8 mouse cellular contexts compared by ENCODE assay signal in the genomic region with DNA sequence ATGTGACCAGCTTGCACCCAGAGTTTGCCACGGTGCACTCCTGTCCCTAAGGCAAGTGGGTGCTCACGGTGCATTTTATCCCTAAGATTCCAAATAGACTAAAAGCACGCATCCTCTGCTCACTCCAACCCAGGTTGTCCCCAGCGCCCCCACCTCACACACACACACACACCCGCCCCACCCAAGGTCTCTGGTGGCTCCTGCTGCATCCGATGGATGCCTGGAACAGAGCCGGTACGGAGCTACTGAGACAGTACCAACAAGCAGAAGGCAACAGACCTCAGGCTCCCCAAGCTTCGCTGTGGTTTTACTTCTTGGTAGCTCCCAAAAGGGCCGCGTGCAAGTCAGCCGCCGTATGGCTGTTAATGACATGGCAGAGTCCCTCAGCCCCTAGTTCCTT. TPM values are rescaled to one million over a fixed set of nuclear protein-coding genes. Genes with fewer than 3 reads are reported as not detected.
A peak's percentile ranks its signal among the peaks of the same experiment; 100 is the strongest.
DNase-seq lines count a peak whose midpoint lies in the region; ATAC-seq and TF ChIP-seq lines count a peak whose summit lies in the region.

No protein-coding gene starts in this region.

- no peak for TF ChIP-seq CTCF in hindbrain, postnatal 0 days (IDR thresholded peaks at IDR 0.05; ENCODE audit: low read depth)

- H3K9me3 ChIP-seq in heart, embryonic 16.5 days (replicated peaks; ENCODE audit: control insufficient read depth, low read length): no peaks in the 10 kb centered on the region
- H3K9me3 ChIP-seq in embryonic facial prominence, embryonic 14.5 days (ENCODE audit: control insufficient read depth, low read length): no peaks in the 10 kb centered on the region
- H3K9me3 ChIP-seq in hindbrain, postnatal 0 days (ENCODE audit: low read length): no peaks in the 10 kb centered on the region
- H3K9me3 ChIP-seq in midbrain, embryonic 14.5 days (ENCODE audit: control insufficient read depth, low read length): no peaks in the 10 kb centered on the region

- peaks cover 9% of the 10 kb centered on the region; the same call in 1 of the 2 replicates for H3K27me3 ChIP-seq in heart, embryonic 16.5 days (ENCODE audit: control insufficient read depth, insufficient read depth, low read length)
- H3K27me3 ChIP-seq in embryonic facial prominence, embryonic 14.5 days (replicated peaks; ENCODE audit: control insufficient read depth, insufficient read depth, low read length): peaks cover 5% of the 10 kb centered on the region; the same call in 1 of the 2 replicates
- no peaks in the 10 kb centered on the region for H3K27me3 ChIP-seq in hindbrain, postnatal 0 days (ENCODE audit: insufficient read depth, low read length)
- peaks cover 9% of the 10 kb centered on the region; the same call in 1 of the 2 replicates for H3K27me3 ChIP-seq in midbrain, embryonic 14.5 days (ENCODE audit: control insufficient read depth, insufficient read depth, low read length)

- peaks cover 30% of the 10 kb centered on the region for H3K4me1 ChIP-seq in heart, embryonic 16.5 days (ENCODE audit: control insufficient read depth, insufficient read depth, low read length)
- peaks cover 17% of the 10 kb centered on the region for H3K4me1 ChIP-seq in embryonic facial prominence, embryonic 14.5 days (ENCODE audit: control insufficient read depth, insufficient read depth, low read length)
- H3K4me1 ChIP-seq in hindbrain, postnatal 0 days (ENCODE audit: insufficient read depth, low read length): 0 out of 2 replicates have a peak, but pooled peaks cover 4% of the 10 kb centered on the region
- 0 out of 2 replicates have a peak, but pooled peaks cover 2% of the 10 kb centered on the region for H3K4me1 ChIP-seq in midbrain, embryonic 14.5 days (ENCODE audit: control insufficient read depth, insufficient read depth, low read length)

- H3K4me3 ChIP-seq in heart, embryonic 16.5 days (ENCODE audit: low read length): peak overlapping the region; percentile 44
- H3K4me3 ChIP-seq in embryonic facial prominence, embryonic 14.5 days (ENCODE audit: low read depth, low read length): peak overlapping the region; percentile 28
- H3K4me3 ChIP-seq in hindbrain, postnatal 0 days (ENCODE audit: low read length): peak overlapping the region; percentile 26; the same call in 1 of the 2 replicates
- H3K4me3 ChIP-seq in midbrain, embryonic 14.5 days (replicated peaks; ENCODE audit: low read depth, low read length): peak overlapping the region; percentile 3; the same call in 1 of the 2 replicates

- H3K4me2 ChIP-seq in heart, embryonic 16.5 days (ENCODE audit: low read depth, low read length): peak overlapping the region; percentile 72
- peak overlapping the region; percentile 53 for H3K4me2 ChIP-seq in embryonic facial prominence, embryonic 14.5 days (ENCODE audit: low read depth, low read length)
- H3K4me2 ChIP-seq in hindbrain, postnatal 0 days (ENCODE audit: low read depth, low read length): peak overlapping the region; percentile 42
- H3K4me2 ChIP-seq in midbrain, embryonic 14.5 days (ENCODE audit: low read length): peak overlapping the region; percentile 42

- no peak for DNase-seq in heart, postnatal 14 days
- DNase-seq in embryonic facial prominence, embryonic 14.5 days (ENCODE audit: low spot score): peak; percentile 14
- DNase-seq in hindbrain, postnatal 0 days (ENCODE audit: low spot score): peak; percentile 12
- peak; percentile 26 for DNase-seq in midbrain, embryonic 14.5 days
- DNase-seq in yolk sac, embryonic 10.5 days (ENCODE audit: low spot score): no peak

- H3K36me3 ChIP-seq in heart, embryonic 16.5 days (ENCODE audit: control insufficient read depth, insufficient read depth): peaks cover 15% of the 10 kb centered on the region
- H3K36me3 ChIP-seq in embryonic facial prominence, embryonic 14.5 days (ENCODE audit: control insufficient read depth, insufficient read depth, low read length): peaks cover 18% of the 10 kb centered on the region; the same call in 1 of the 2 replicates
- 0 out of 2 replicates have a peak, but pooled peaks cover 4% of the 10 kb centered on the region for H3K36me3 ChIP-seq in hindbrain, postnatal 0 days (ENCODE audit: insufficient read depth, low read length)
- H3K36me3 ChIP-seq in midbrain, embryonic 14.5 days (ENCODE audit: control insufficient read depth, insufficient read depth, low read length): no peaks in the 10 kb centered on the region

- intact Hi-C loops in heart, postnatal 14 days (cut with DNase I): no loop called here

- no peak for ATAC-seq in heart, embryonic 16.5 days (replicated peaks; ENCODE audit: extremely low read depth, insufficient read depth, low FRiP score)
- ATAC-seq in embryonic facial prominence, embryonic 14.5 days (ENCODE audit: low read depth): 0 out of 2 replicates have a peak, but pooled peaks have one; percentile 23
- ATAC-seq in hindbrain, postnatal 0 days: peak; percentile 32; the same call in 1 of the 2 replicates
- ATAC-seq in midbrain, embryonic 14.5 days (ENCODE audit: low FRiP score, low TSS enrichment): no peak
- ATAC-seq in frontal cortex, adult (ENCODE audit: low TSS enrichment): no peak
- no peak for ATAC-seq in monocyte, adult 5-6 weeks (replicated peaks; ENCODE audit: insufficient number of reproducible peaks, low FRiP score, low TSS enrichment, poor library complexity, severe bottlenecking)

- WGBS in heart, embryonic 16.5 days: 12% methylated on average over 13 of the region's 13 CpGs
- 14% methylated on average over 13 of the region's 13 CpGs for WGBS in embryonic facial prominence, embryonic 14.5 days
- 19% methylated on average over 13 of the region's 13 CpGs for WGBS in hindbrain, postnatal 0 days
- WGBS in midbrain, embryonic 14.5 days: 13% methylated on average over 13 of the region's 13 CpGs

- no peak overlapping the region for H3K27ac ChIP-seq in heart, embryonic 16.5 days (ENCODE audit: low read length)
- H3K27ac ChIP-seq in embryonic facial prominence, embryonic 14.5 days (replicated peaks; ENCODE audit: low read depth, low read length): no peak overlapping the region
- no peak overlapping the region for H3K27ac ChIP-seq in hindbrain, postnatal 0 days
- H3K27ac ChIP-seq in midbrain, embryonic 14.5 days (replicated peaks; ENCODE audit: low read depth, low read length): no peak overlapping the region

- H3K9ac ChIP-seq in heart, embryonic 16.5 days (ENCODE audit: low read length): peak overlapping the region; percentile 61
- peak overlapping the region; percentile 49 for H3K9ac ChIP-seq in embryonic facial prominence, embryonic 14.5 days (ENCODE audit: low read depth, low read length)
- no peak overlapping the region for H3K9ac ChIP-seq in hindbrain, postnatal 0 days (replicated peaks; ENCODE audit: low read length)
- no peak overlapping the region for H3K9ac ChIP-seq in midbrain, embryonic 14.5 days (replicated peaks; ENCODE audit: low read length)

RNA-seq across cellular contexts. Expression of a gene that starts 0.4 kb away (rescaled TPM):
- polyA plus RNA-seq in heart, embryonic 16.5 days (2015; fragmentation: Nextera tagmentation; extraction: Ambion mirVana): 0.45 and 0.64 TPM in 2 replicates
- under 1 TPM; 0.34 to 0.45 TPM for total RNA-seq in heart, postnatal 14 days (2021)
- 1.4 and 1.5 TPM in 2 replicates for polyA plus RNA-seq in embryonic facial prominence, embryonic 14.5 days (2014; fragmentation: Nextera tagmentation; extraction: Ambion mirVana)
- total RNA-seq in hindbrain, postnatal 0 days (2014; rRNA removed): 5.7 and 10.0 TPM in 2 replicates
- polyA plus RNA-seq in hindbrain, postnatal 0 days (2015; fragmentation: Nextera tagmentation; extraction: Ambion mirVana): 2.2 and 2.5 TPM in 2 replicates
- 1.3 and 1.7 TPM in 2 replicates for polyA plus RNA-seq in midbrain, embryonic 14.5 days (2014; fragmentation: Nextera tagmentation; extraction: Ambion mirVana)
- total RNA-seq in monocyte, adult 5-6 weeks (2017): not detected in 3 replicates

RNA-seq across cellular contexts. Expression of a gene that starts 18.5 kb away (rescaled TPM):
- polyA plus RNA-seq in heart, embryonic 16.5 days (2015; fragmentation: Nextera tagmentation; extraction: Ambion mirVana): 239 and 283 TPM in 2 replicates
- total RNA-seq in heart, postnatal 14 days (2021): 100 to 1,000 TPM; 145 to 153 TPM
- polyA plus RNA-seq in embryonic facial prominence, embryonic 14.5 days (2014; fragmentation: Nextera tagmentation; extraction: Ambion mirVana): 147 and 155 TPM in 2 replicates
- 306 and 331 TPM in 2 replicates for total RNA-seq in hindbrain, postnatal 0 days (2014; rRNA removed)
- polyA plus RNA-seq in hindbrain, postnatal 0 days (2015; fragmentation: Nextera tagmentation; extraction: Ambion mirVana): 306 and 345 TPM in 2 replicates
- polyA plus RNA-seq in midbrain, embryonic 14.5 days (2014; fragmentation: Nextera tagmentation; extraction: Ambion mirVana): 93.5 and 112 TPM in 2 replicates
- 6.0 to 15.7 TPM (median 12.6 TPM) in 3 replicates for total RNA-seq in monocyte, adult 5-6 weeks (2017)

Comparison
In these comparisons a context has a peak if more than half of its experiments do, and no peak if none do; other contexts are left out.
1. ATAC-seq: peak in embryonic facial prominence, embryonic 14.5 days (single experiment) and hindbrain, postnatal 0 days (single experiment); none in heart, embryonic 16.5 days (single experiment), midbrain, embryonic 14.5 days (single experiment), frontal cortex, adult (single experiment) and monocyte, adult 5-6 weeks (single experiment).
2. H3K9ac ChIP-seq: peak in heart, embryonic 16.5 days (single experiment) and embryonic facial prominence, embryonic 14.5 days (single experiment); none in hindbrain, postnatal 0 days (single experiment) and midbrain, embryonic 14.5 days (single experiment).
3. DNase-seq: peak in embryonic facial prominence, embryonic 14.5 days (single experiment), hindbrain, postnatal 0 days (single experiment) and midbrain, embryonic 14.5 days (single experiment); none in heart, postnatal 14 days (0 of 2) and yolk sac, embryonic 10.5 days (single experiment).
4. Peak in every context shown above with its lines, with median percentiles within 50 percentile points of each other: H3K4me2 ChIP-seq and H3K4me3 ChIP-seq.